Mouse (Mus musculus) frontal cortex, postnatal 10 days (tissue): ENCODE measurements around the gene Glyr1.

Source experiments
- DNase-seq, 2 experiments: peaks; one replicate each; pipeline ENCODE4 v3.0.0; 2022; ENCODE audit warnings: low spot score in 2 of 2, mixed read lengths in 1 of 2

Glyr1 gene

GRCm38 (mm10) chr16:5049774-5050234, at the start of gene Glyr1, which contains the start of gene Ubn1:
Gene Glyr1, minus strand, starts transcription at chr16:5049863.
Gene Ubn1, plus strand, starts transcription at chr16:5050057.
- peak; percentile 99 to 100 for DNase-seq

GRCm38 (mm10) chr16:5096504-5096903, 46.8 kb upstream of the Glyr1 start:
- no peak for DNase-seq

GRCm38 (mm10) chr16:5093285-5093684, 43.6 kb upstream of the Glyr1 start:
- no peak for DNase-seq

GRCm38 (mm10) chr16:5089021-5089420, 39.4 kb upstream of the Glyr1 start:
- no peak for DNase-seq

GRCm38 (mm10) chr16:5086179-5086578, 36.5 kb upstream of the Glyr1 start:
- no peak for DNase-seq

- DNase-seq = no peak
These were observed 35.5 kb upstream of the Glyr1 start for GRCm38 (mm10) chr16:5085196-5085595.

- DNase-seq = no peak
These were observed 24.7 kb upstream of the Glyr1 start for GRCm38 (mm10) chr16:5074341-5074740.

- DNase-seq = no peak
These were observed 22.3 kb upstream of the Glyr1 start for GRCm38 (mm10) chr16:5071974-5072373.

GRCm38 (mm10) chr16:5070321-5070720, 20.7 kb upstream of the Glyr1 start:
- DNase-seq = no peak

- DNase-seq = no peak
These were observed 13.8 kb upstream of the Glyr1 start for GRCm38 (mm10) chr16:5063472-5063871.

GRCm38 (mm10) chr16:5058114-5058513, 8.5 kb upstream of the Glyr1 start:
- no peak for DNase-seq

- peak; percentile 60 to 78 for DNase-seq
These were observed 818 bp upstream of the Glyr1 start for GRCm38 (mm10) chr16:5050251-5051110.

GRCm38 (mm10) chr16:5049182-5049773, 385 bp downstream of the Glyr1 start:
- DNase-seq = no peak

- DNase-seq = no peak
These were observed 4.3 kb downstream of the Glyr1 start for GRCm38 (mm10) chr16:5045322-5045721.

- no peak for DNase-seq
These were observed 12.9 kb downstream of the Glyr1 start for GRCm38 (mm10) chr16:5036649-5037234.

GRCm38 (mm10) chr16:5035591-5035990, 14.1 kb downstream of the Glyr1 start:
- DNase-seq = no peak

- DNase-seq = no peak
These were observed 19.8 kb downstream of the Glyr1 start for GRCm38 (mm10) chr16:5029847-5030246.

- no peak for DNase-seq
These were observed 25.6 kb downstream of the Glyr1 start for GRCm38 (mm10) chr16:5024021-5024420.

- no peak for DNase-seq
These were observed 35.1 kb downstream of the Glyr1 start for GRCm38 (mm10) chr16:5014578-5014977.

GRCm38 (mm10) chr16:5013054-5013838, 36.4 kb downstream of the Glyr1 start, which contains the start of gene Rogdi:
Gene Rogdi, minus strand, starts transcription at chr16:5013553.
- peak; percentile 99 for DNase-seq
